Mouse (Mus musculus) MEL-GATA-1-ER (cell line): ENCODE results near the gene Akap6.

ENCODE experiments used
- DNase-seq: peaks from one replicate; pipeline ENCODE4 v3.0.0-alpha.2; 2012; ENCODE audit warnings: low read depth; ENCODE audit errors: extremely low read depth

The Akap6 gene

DNA sequence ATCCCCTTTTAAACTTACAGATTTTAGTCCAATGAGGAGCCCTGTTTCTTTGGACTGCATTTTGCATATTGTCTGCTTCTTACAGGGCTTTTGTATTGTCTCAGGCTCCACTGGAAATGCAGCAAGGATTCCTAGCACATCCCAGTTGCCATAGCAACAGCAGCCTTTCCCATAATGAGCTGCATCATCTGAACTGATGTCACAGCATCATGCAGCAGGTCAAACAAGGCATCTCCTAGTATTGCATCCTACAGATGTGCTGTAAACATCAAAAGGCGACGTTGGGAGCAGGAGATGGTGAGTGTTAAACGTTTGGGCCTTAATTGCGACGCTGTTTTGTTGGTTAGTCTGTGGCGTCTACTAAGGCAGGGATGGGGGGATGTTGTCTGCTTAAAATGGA, at the start of gene Akap6:
Akap6 (plus strand) TSS at position 238 of the 400 bp plus-strand sequence.
- DNase-seq = no peak

DNA sequence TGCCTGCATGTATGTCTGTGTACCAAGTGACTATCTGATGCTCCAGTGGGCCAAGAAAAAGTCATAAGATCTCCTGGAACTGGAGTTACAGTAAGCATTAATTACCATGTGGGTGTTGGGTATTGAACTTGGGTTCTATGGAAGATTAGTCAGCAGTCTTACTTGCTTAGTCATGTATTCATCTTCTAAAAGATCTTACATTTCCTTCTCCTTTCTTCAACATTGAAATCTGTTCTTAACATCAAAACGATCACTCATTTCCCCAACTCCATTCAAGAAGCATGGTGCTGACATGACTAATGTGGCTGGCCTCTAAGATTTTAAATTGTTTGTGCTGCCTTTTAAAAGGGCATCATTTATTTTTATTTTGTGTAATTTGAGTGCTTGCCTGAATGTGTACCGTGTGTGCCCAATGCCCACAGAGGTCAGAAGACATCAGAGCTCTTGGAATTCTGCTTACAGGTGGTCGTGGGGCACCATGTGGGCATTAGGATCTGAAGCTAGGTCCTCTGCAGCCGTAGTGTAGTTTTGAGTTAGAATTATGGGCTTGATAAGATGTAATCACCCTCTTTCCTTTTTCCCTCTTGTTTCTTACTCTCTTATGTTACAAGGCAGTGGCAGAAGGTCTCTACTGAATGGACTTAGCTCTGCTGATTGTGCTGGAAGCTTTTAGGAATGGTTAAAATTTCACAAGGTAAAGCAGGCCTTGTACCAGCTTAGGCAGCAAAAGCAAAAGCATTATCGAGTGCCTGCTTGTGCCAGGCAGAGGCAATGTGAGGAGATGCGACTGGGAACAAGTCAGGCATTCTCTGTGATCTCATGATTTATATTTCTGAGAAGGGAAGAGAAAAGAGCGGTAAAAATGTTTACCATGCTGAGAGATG, 36.0 kb upstream of the Akap6 start:
- DNase-seq = peak; percentile 12

DNA sequence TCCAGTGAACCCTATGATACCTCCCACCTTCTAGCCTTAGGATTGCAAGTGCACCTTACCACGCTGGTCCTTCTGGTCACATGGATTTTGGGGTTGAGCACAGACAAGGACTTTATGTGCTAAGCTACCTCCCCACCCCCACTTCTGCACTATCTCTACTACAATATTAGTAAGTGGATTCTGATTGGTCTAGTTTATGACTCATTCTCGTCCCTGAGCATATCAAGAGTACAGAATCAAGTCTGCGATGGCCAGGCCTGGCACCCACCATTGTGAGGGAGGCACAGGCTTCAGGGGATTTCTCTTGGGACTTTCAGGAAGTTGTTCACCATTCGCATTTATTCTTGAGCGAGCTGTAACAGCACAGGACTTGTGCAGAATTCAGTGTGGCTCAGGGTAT, 34.2 kb upstream of the Akap6 start:
- no peak for DNase-seq

DNA sequence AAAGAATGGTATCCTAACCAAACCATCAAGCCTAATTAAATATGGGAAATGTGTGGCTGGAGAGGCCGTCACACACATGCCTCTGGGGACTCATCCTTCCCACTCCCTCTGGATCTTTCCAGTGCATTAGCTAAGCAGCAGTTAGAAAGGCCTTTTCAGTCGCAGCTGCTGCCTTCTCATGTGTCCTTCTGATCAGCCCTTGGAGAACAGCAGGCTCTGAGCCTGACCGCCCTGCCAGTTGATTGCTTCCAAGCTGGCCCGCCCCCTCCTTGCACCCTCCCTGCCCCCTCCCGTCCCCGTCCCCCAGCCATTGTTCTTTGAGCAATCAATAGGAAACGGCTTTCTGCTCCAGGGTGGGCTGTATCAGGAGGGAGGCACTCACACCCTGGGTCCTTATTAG, 27.7 kb upstream of the Akap6 start:
- no peak for DNase-seq

DNA sequence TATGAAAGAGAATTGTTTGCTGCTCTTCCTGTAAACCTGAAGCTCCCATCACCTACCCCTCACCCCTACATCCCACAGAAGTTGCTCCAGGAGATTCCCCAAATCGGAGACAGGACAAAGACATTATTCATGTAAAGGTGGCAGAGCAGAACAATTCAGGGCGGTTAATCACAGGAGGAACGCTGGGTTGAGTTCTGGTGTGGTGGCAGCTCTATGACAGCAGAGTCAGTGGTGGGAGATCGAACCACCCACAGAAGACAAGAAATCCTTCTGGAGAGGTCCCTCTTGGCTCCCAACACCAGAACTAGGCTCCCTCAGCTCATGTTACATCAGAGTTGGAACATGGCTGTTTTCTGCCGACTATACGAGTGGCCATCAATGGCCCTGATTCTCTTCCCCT, 27.2 kb upstream of the Akap6 start:
- DNase-seq = no peak

DNA sequence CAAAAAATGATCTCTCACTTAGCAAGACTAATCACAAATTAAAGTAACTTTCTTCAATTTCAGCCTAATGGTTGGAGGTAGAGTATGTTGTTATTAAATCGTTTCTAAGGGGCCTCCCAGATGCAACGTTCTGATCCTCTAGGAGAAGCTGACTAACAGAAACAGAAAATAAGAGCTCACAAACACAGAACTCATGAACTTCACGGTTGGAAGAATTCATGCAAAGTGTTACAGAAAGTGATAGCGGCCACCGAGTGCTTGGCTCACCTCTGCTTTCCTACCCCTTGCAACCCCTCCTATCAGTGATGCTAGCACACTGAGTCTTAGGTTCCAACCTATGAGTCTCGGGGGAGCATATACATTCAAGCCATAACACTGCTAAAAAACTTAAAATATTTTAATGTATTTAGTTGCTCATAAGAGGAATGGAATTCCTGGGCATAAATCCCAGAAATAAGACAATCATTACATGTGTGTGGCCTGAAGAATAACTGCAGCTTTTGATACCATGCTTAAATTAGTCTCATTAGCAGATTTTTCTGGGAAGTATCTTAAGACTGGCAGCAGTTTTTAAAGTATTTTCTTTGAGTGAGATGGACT, 25.7 kb upstream of the Akap6 start:
- no peak for DNase-seq

DNA sequence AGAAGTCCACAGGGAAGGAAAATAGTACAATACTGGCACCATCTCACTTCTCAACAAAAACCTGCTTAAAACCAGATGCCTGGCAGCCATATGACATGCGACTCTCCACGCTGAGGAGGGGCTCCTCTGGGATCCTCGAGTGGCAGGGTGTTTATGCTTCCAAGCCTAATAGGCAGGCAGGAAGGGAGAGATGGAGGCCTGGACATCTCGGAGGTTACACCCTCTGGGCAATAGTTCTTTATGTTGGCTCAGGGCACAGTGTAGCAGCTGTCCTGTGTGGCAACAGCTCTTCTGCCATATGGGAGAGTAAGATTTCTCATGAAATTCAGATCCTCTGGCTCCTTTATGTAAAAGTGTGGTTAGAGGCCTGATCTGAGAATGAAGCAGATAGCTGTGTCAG, 24.2 kb upstream of the Akap6 start:
- no peak for DNase-seq

DNA sequence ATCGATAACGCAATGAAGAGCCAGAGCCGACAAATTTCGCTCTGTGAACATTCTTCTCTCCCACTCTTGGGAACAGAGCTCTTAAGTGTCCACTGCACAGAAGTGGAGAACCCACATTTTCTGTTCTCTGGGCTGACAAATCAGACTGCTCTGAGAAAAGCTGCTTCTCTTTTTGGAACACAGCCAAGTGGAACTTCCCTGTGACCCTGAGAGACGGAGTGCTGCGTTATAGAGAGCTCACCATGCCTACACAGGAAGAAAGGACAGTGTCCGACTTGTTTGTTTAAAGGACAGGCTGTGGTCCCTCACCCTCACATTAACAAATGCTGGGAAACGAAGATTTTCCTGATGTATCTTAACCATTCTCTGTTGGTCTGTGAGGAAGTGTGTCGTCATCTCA, 11.8 kb upstream of the Akap6 start:
- peak; percentile 39 for DNase-seq

DNA sequence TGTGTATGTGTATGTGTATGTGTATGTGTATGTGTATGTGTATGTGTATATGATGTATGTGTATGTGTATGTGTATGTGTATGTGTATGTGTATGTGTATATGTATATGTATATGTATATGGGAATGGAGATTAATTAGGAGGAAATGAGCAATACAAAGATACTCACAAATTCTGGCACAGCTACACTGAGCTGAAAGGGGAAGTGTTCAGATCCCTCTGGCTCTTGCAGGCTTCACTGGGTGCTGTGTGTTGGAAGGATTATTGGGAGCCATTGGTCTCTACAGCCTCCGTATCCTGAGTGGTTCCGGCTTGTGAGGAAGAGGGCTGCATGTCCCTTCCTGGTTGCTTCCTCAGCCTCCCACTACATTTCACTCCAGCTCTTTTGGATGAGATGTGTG, 10.5 kb upstream of the Akap6 start:
- no peak for DNase-seq

DNA sequence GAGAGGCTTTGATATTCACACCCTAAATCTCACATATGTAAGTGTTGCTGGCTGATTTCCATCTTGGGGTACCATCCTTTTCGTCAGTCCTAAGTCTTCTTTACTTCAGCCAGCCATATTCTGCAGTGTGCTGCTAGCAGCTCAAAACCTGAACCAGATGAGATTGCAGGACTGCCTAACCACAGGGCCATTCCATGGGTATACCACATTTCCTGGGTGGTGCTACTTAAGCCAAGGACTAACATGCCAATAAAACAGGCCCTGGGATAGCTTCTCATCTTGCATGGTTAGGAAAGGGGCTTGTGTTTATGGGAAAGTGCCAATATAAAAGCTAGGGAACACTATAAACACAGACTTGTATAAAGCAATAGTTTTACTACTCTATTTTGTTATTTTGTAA, 7.6 kb upstream of the Akap6 start:
- DNase-seq = no peak

DNA sequence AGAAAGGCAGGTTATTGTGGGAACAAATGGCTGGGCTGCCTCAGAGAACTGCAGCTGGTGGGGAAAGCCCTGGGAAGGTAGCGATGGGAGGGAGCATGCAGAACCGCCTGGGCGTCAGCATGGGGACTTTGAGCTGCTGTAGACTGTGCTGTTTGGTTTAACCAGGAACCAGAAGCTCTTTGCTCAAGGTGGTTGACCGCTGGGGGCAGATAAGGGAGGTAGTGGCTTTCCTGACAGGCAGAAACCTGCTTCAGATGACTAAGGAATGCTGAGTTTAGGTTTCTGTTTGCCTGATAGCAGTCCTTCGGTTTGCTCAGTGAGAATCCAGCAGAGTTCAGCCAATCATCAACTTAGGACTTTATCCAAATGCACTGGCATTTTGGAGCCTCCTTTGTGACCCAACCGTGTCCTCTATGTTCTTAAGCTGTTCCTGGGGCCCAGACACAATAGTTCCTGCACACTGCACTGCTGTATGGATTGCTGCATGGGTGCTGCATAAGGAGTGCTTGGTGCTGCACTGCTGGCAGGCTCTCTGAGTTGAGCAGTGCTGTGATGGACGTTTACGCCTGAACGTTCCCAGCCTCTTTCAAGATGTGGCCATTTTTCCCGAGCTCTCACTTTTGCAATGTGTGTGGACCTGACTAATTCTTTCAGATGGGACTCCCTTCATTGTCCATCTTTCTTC, 6.8 kb upstream of the Akap6 start:
- DNase-seq = peak; percentile 89

DNA sequence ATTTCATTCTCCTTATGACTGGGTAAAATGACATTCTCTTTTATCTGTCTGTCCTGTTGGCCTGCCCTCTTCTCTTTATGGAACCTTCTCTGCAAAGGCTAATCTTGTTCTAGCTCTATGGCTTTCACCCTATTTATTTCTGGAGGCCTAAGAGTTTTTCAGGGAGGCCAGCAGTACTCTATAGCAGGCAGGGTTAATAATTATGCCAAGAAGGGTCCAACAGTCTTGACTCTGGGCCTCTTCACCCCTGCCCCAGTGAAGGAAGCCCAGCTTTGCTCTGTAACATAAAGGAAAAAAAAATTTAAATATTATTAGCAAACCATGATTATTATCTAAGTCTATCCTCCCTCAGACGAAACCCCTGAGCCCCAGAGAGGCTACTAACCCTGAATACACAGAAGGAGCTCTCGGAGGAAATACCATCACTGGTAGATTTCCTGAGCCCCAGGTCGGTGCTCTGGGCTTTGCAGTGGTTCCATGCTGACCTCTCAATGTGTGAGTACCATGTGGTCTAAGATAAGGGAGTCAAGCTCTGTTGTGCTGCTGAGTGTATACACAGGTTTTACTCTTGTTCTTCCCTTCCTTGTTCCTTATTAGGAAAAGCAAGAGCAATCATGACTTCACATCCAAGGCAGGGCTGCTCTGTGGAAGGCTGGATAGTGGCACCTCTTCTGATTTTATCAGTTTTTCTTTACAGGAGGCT, 1.6 kb upstream of the Akap6 start:
- DNase-seq = peak; percentile 19

DNA sequence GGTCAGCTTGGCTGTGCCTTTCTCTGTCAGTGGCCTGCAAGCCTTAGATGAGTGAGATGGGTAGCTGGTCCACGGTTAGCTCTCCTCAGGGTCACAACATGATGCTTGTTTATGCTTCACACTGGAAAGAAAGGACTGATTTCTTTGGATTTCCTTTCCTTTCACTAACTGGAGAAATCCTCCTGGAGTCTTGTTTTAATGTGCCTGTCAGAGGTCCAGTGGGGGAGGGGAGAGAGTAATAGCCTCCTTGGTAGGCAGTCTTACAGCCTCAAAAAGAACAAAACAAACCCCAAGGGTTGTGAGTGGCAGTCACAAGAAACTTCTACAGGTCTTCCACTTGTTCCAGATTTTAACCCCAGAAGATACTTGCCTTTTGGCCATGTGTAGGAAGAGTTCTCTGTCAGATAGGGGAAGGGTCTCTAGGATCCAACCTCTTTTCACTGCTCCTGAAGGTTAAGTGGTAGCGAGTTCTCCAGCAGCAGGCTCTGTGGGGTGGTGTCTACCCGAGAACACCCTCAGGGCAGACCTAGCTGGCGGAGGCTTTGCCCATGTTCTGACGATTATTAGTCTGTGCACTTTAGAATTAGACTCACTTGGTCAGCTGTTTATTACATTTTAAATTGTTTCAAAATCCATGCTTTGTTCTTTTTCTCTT, 780 bp upstream of the Akap6 start:
- DNase-seq = no peak

DNA sequence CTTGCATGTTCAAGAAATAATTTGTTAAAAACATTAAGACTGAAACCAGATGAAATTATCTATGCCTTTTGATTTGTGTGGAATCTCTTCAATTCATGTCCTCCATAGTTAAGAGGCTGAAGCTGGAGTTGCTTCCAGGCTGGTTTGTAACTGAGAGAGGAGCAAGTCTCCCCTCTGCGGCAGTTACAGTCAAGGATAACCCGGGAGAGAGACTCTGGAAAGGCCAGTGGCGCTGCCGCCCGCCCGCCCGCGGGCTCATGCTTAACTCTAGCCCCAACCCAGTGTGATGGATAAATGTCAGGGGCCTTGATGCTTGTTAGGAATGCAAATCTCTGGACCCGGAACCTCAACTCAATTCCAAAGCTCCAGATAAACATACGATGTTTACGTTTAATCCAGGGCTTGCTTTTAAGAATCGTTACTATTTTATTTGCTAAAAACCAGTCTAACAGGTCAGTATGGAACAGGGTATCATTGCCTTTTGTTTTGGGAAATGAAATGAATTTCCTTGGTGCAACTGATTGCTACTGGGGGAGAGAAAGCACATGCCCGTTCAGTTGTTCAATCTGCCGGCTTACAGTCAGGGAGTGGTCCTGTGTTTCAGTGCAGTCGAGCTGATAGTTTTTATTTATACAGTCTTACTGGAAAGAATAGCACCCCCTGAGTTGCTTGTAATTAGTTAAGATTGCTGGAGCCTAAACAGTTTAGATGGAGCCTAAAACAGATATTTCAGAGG, 946 bp downstream of the Akap6 start:
- no peak for DNase-seq

DNA sequence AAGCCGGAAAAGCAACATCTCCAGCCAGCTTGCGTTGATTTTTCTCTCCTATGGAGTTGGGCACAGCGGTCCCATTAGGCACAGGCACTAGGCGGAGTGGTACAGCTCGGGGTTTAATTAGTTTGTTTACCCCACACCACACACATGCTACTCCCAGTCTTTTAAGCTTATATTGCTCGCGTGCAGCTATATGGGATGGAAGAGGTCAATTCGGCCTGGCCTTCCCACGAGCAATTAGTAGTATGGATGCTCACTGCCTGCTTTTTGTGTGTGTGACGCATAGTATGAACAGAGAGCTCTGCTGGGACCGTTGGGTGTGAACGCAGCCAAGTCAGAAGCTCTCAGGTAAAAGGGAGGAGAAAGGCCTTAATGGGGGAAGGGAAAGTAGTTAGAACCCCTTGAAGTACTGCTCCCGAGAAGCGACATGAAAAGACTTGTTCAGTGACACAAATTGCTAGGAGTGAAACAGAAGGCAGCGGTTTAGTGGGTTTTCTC, 1.6 kb downstream of the Akap6 start:
- no peak for DNase-seq

DNA sequence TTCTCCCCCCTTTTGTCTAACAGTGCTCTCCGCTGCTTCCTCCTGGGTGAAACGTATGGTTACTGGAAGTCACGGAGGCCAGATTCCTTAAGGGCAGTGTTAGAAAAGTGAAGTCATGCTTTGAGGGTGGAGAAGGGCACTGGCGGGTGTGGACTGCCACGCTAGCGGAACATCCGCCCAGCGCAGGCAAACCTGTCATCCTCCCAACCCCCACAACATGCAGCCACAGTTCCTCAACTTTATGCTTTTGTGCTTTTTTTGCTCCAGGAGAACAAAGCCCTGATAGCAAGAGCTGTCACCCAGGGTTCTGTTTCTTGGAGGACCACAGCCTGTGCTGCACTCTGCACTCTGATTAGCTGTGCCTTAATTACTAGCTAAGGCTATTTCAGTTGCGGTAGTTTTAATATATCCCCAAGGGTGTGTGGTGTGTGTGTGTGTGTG, 2.0 kb downstream of the Akap6 start:
- DNase-seq = no peak

DNA sequence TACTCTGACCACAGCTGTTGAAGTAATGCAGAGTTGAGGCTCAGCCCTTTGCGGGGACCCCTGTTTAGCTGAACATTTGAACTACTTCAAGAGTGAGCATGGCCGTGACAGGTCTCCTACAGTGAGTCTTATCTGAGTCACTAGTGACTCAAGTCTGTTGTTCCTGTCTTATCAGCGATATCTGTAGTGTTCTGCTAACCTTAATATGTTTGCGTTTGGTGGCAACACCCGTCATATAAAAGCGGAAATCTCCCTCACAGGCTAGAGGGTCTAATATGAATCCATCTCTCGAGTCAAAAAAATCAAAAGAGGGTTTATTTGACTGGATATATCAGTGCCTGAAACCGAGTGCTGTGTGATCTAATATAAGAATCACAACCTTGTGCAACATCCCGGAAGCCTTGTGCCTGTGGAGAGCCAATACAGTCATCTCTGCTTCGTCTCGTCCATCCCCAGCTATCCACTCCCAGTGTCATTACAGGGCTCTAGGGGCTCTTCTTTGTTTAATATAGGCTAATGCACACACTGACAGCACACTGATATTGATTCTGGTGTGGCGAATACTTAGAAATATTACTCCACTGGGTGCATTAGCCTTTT, 3.3 kb downstream of the Akap6 start:
- no peak for DNase-seq

DNA sequence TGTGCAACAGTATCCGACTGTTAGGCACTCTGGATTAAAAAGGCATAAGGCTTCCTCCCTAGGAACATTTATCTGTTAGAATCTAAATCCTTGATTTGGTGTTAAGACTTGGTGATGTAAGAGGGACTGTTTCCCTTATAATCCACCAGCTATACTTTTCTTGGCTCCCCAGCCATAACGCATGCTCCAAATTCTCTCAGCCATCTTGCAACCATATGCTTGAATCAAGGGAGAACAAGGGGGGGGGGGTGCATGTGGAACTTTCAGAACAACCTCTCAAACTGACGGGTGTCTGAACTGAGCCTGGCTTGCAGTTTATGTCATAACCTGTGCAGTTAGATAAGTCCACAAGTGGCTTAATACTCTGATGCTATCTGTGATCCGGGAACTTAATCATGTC, 4.9 kb downstream of the Akap6 start:
- no peak for DNase-seq

DNA sequence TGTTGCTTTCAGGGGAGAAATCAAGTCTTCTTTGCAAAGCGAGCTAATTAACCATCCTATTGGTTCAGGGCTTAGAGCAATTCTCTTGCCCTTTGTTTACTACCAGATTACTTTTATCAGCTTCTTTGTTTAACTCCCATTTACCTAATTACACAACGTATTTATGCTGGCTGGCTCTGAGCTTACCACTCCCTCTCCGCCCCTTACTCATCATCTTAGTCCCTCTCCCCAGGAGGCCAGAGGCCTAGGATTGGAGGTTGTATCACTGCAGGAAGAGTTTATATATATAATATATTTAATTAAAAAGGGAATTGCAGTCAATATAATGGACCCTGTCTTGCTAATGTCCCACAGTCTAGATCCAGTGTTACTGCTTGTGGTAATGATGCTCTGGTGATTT, 5.6 kb downstream of the Akap6 start:
- DNase-seq = no peak

DNA sequence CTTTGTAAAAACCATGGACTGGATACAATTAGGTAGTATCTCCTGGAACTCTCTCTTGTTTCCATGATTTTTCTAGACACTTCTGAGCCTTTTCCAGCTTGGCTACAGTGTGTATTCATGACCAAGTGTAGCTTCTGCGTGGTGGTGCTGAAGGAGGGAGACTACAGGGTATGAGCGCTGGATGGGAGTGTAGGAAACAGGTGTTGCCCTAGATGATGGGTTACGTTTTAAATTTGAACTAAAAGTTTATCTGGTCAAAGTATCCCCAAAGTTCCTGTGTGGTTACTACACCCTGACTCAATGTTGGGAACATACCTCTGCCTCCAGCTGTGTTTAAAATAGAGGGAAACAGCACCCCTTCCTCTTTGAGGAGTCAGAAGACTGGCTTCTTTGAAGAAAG, 12.2 kb downstream of the Akap6 start:
- DNase-seq = no peak
